Mouse (Mus musculus): ENCODE measurements around the gene Olfr976.
"Not testable (repeated sequence)": the region's sequence is repeated elsewhere in the genome, so short reads cannot be mapped to it uniquely, and the experiment has no call there.

Gene Olfr976

DNA sequence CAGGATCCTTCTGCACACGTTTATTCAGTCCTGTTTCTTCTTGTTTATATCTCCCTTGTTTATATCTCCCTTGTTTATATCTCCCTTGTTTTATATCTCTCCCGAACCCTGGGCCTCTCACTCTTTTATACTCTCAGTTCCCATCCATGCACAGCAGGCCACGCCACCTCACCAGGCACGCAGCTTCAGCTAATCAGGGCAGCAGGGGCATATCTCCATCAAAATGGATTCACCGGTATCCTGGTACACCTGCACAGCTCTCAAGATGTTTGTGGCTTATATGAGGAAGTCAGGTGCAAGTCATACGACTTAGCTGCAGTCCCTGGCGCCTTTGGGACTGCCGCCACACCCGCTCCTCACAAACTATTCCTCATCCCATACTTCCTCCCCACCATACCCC, at the start of gene Olfr976:
Gene Olfr976 (minus strand): TSS at position 101 of the 400 bp plus-strand sequence.
- DNase-seq (ENCODE audit: low spot score) = not testable (repeated sequence)

DNA sequence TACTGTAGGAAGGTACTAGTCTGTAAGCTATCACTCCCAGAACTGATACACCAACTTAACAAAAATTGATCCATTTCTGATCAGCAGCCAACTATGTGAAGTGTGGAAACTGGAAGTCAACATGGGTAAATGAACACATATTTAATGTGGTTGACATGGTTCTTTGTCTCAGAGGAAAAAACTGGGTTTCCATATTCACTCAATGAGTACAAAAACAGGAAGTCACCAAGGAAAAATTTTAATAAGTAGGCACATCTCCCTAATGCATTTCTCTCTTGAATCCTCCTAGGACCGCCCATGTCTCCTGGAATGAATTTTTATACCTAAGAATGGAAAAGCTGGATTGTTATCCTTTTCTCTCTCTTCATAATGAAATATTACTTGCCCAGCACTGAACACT, 48.5 kb upstream of the Olfr976 start, which contains the start of gene Olfr980:
Gene Olfr980 (minus strand): TSS at position 101 of the 400 bp plus-strand sequence.
- DNase-seq (ENCODE audit: low spot score) = no peak

DNA sequence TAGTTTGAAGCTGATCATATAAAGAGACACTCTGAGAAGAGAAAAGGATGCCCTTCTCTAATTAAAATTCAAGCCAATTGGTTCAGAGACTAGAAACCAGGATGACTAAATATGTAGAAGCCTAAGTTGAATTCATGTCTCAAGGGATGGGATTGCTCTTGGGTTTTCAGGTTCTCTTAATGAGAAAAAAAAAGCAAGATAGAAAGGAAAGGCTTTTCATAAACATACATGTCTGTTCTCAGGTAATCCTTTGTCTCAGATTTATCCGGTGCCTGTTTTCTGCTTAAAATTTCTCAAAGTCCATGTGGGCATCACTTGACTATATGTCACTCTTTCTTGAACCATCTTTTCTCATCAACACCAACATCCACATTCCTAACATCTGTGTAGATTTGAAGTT, 42.4 kb upstream of the Olfr976 start, which contains the start of gene Olfr979:
Gene Olfr979 (minus strand): TSS at position 101 of the 400 bp plus-strand sequence.
- DNase-seq (ENCODE audit: low spot score) = no peak

- DNase-seq (ENCODE audit: low spot score) = no peak
Measured at GRCm38 (mm10) chr9:39991813-39992212, 30.9 kb upstream of the Olfr976 start, which contains the start of gene Olfr978. Olfr978 (plus strand) TSS chr9:39992113.

GRCm38 (mm10) chr9:39976581-39977145, 15.7 kb upstream of the Olfr976 start:
- not testable (repeated sequence) for DNase-seq (ENCODE audit: low spot score)

GRCm38 (mm10) chr9:39951946-39952345, 9.0 kb downstream of the Olfr976 start, which contains the start of gene Olfr975:
Olfr975 (minus strand) TSS chr9:39952046.
- no peak for DNase-seq (ENCODE audit: low spot score)

GRCm38 (mm10) chr9:39937201-39937600, 23.7 kb downstream of the Olfr976 start, which contains the start of gene Olfr974:
Olfr974 (plus strand) TSS chr9:39937501.
- no peak for DNase-seq (ENCODE audit: low spot score)

GRCm38 (mm10) chr9:39928837-39929236, 32.1 kb downstream of the Olfr976 start:
- DNase-seq (ENCODE audit: low spot score) = not testable (repeated sequence)

DNA sequence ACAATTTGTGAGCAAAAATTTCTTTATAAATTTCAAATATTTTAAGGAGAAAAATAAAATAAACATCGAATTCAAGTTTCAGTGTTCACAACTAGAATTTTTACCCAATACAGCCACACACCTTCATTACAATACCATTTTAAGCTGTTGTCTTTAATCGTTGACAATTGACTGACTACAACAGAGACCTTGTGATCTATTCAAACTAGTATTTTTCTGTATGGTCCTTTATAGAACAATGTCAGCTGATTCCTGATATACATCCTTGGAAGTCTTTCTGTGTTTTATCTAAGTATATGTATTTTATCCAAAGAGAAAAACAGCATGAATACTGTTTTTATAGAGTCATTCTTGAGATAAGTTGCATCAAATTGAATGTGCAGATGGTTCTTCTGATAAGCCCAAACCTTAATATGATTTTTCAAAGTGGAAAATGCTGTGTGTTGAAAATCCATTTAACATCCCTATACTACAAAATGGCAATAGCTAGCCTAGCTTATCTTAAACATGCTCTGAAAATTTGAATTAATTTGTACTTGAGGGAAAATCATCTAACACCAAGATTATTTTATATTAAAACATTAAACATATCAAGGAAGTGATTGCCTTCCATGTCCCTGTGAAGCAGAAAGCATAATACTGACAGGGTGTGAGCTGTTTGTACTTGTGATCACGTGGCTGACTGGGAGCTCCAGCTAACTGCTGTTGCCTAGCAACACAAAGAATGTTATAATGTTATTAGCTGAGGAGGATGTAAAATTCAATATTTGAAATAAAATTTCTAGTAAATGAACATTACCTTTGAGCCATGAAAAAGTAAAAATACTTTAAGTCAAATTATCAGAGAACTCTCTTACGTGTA, 32.7 kb downstream of the Olfr976 start:
- DNase-seq (ENCODE audit: low spot score) = not testable (repeated sequence)

DNA sequence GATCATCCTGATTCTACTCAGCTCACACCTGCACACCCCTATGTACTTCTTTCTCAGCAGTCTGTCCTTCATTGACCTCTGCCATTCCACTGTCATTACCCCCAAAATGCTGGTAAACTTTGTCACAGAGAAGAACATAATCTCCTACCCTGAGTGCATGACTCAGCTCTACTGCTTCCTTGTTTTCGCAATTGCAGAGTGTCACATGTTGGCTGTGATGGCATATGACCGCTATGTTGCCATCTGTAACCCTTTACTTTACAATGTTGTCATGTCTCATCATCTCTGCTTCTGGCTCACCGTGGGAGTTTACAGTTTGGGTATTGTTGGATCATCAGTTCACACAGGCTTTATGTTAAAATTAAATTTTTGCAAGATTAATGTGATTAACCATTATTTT, 51.0 kb downstream of the Olfr976 start:
- no peak for DNase-seq (ENCODE audit: low spot score)

- no peak for DNase-seq (ENCODE audit: low spot score)
Measured at GRCm38 (mm10) chr9:39907036-39907435, 53.9 kb downstream of the Olfr976 start, which contains the start of gene Olfr229. Olfr229 (plus strand) TSS chr9:39907336.

- DNase-seq (ENCODE audit: low spot score) = no peak
Measured at GRCm38 (mm10) chr9:39905106-39905505, 55.8 kb downstream of the Olfr976 start.

All from yolk sac, embryonic 10.5 days (tissue).